Mouse (Mus musculus) left cerebral cortex, adult 2 months (tissue): Measurements from ENCODE around the gene Pld1. TPM values are rescaled to one million over a fixed set of nuclear protein-coding genes. Genes with fewer than 3 reads are reported as not detected.

Source experiments
- DNase-seq, 2 experiments: peaks; one replicate each; pipeline ENCODE4 v3.0.0; 2021 to 2022; ENCODE audit warnings: low spot score in 2 of 2, mixed read lengths in 1 of 2; ENCODE audit errors: extremely low spot score in 1 of 2
- H3K27ac ChIP-seq: fragments of 200-600 bp; 2 replicates; pipeline ENCODE4 v1.8.1; 2022
- H3K4me3 ChIP-seq: fragments of 200-600 bp; 2 replicates; pipeline ENCODE4 v1.8.1; 2022
- CTCF ChIP-seq: fragments of 200-600 bp; IDR thresholded peaks from 2 replicates; pipeline ENCODE4 v1.8.1; 2022; ENCODE audit warnings: antibody characterized with exemption, mild to moderate bottlenecking, moderate library complexity
- intact Hi-C: fragments of 180-260 bp; cut with DNase I; formaldehyde crosslinking; loops from one replicate; pipeline ENCODE4 v1.15.1; 2025
- total RNA-seq, 2 experiments: library from RNA; stranded (reverse); gene quantifications; 2 replicates each; pipeline ENCODE4 v1.2.3; 2021

Gene Pld1
- total RNA-seq, 2 experiments from 2014 or later = 7.4 to 7.5 TPM

- no peak for DNase-seq
- intact Hi-C loops = no loop called here
- H3K4me3 ChIP-seq = no peak overlapping the region
- TF ChIP-seq CTCF = peak; percentile 25
- no peak overlapping the region for H3K27ac ChIP-seq
Observed at GRCm38 (mm10) chr3:28007684-28008083, 69.2 kb downstream of the Pld1 start.

GRCm38 (mm10) chr3:28008369-28008768 lies 69.9 kb downstream of the Pld1 start:
- intact Hi-C loops = no loop called here
- no peak for DNase-seq
- no peak for TF ChIP-seq CTCF
- Histone ChIP-seq H3K4me3 (no peak overlapping the region), H3K27ac (no peak overlapping the region)

- no peak for TF ChIP-seq CTCF
- Histone ChIP-seq H3K27ac (no peak overlapping the region), H3K4me3 (no peak overlapping the region)
- intact Hi-C loops = no loop called here
- no peak for DNase-seq
Observed at GRCm38 (mm10) chr3:28012177-28012576, 73.7 kb downstream of the Pld1 start.

GRCm38 (mm10) chr3:28013441-28013840 lies 74.9 kb downstream of the Pld1 start:
- Histone ChIP-seq H3K27ac (no peak overlapping the region), H3K4me3 (no peak overlapping the region)
- TF ChIP-seq CTCF = no peak
- intact Hi-C loops = no loop called here
- DNase-seq = no peak

- DNase-seq = no peak
- no peak overlapping the region for H3K4me3 ChIP-seq
- intact Hi-C loops = no loop called here
- no peak for TF ChIP-seq CTCF
- no peak overlapping the region for H3K27ac ChIP-seq
Observed at GRCm38 (mm10) chr3:28017002-28017401, 78.5 kb downstream of the Pld1 start.

GRCm38 (mm10) chr3:28019727-28020126 lies 81.2 kb downstream of the Pld1 start:
- no peak overlapping the region for H3K4me3 ChIP-seq
- DNase-seq = no peak
- intact Hi-C loops = no loop called here
- no peak overlapping the region for H3K27ac ChIP-seq
- no peak for TF ChIP-seq CTCF

GRCm38 (mm10) chr3:28020404-28020803 lies 81.9 kb downstream of the Pld1 start:
- TF ChIP-seq CTCF = no peak
- intact Hi-C loops = no loop called here
- Histone ChIP-seq H3K27ac (no peak overlapping the region), H3K4me3 (no peak overlapping the region)
- DNase-seq = no peak

GRCm38 (mm10) chr3:28022191-28022590 lies 83.7 kb downstream of the Pld1 start:
- no peak for TF ChIP-seq CTCF
- no peak for DNase-seq
- intact Hi-C loops = no loop called here
- Histone ChIP-seq H3K4me3 (no peak overlapping the region), H3K27ac (no peak overlapping the region)

- no peak for DNase-seq
- intact Hi-C loops = no loop called here
- Histone ChIP-seq H3K4me3 (no peak overlapping the region), H3K27ac (no peak overlapping the region)
- TF ChIP-seq CTCF = no peak
Observed at GRCm38 (mm10) chr3:28026876-28027275, 88.4 kb downstream of the Pld1 start.

GRCm38 (mm10) chr3:28028456-28028855 lies 90.0 kb downstream of the Pld1 start:
- TF ChIP-seq CTCF = no peak
- Histone ChIP-seq H3K27ac (no peak overlapping the region), H3K4me3 (no peak overlapping the region)
- DNase-seq = no peak
- intact Hi-C loops = no loop called here

GRCm38 (mm10) chr3:28030860-28031259 lies 92.4 kb downstream of the Pld1 start:
- Histone ChIP-seq H3K27ac (peak overlapping the region; percentile 15; the same call in 1 of the 2 replicates), H3K4me3 (no peak overlapping the region)
- TF ChIP-seq CTCF = no peak
- intact Hi-C loops = no loop called here
- no peak for DNase-seq

- no peak overlapping the region for H3K27ac ChIP-seq
- DNase-seq = peak in 1 of 2 experiments; percentile 16
Observed at GRCm38 (mm10) chr3:28031643-28032243, 93.2 kb downstream of the Pld1 start.

GRCm38 (mm10) chr3:28033898-28034297 lies 95.4 kb downstream of the Pld1 start:
- intact Hi-C loops = no loop called here
- DNase-seq = no peak
- no peak for TF ChIP-seq CTCF
- no peak overlapping the region for H3K4me3 ChIP-seq
- H3K27ac ChIP-seq = no peak overlapping the region

More at GRCm38 (mm10) chr3:28031643-28032243, 93.2 kb downstream of the Pld1 start:
- TF ChIP-seq CTCF = no peak
- H3K4me3 ChIP-seq = no peak overlapping the region
- intact Hi-C loops = no loop called here
